Mouse (Mus musculus): ENCODE measurements at regions not wholly inside any gene's neighbourhood (a gene's known extent, or its start where the extent isn't known, plus 50 kb on each side); places are given as distances from the start of the nearest gene placed in this dataset.
A peak's percentile ranks its signal among the peaks of the same experiment; 100 is the strongest.

- no peak for DNase-seq (ENCODE audit: low spot score)
These were observed 85.9 kb downstream of the Osr1 start for GRCm38 (mm10) chr12:9655794-9656193.

- no peak for DNase-seq (ENCODE audit: low spot score)
These were observed 86.4 kb downstream of the Osr1 start for GRCm38 (mm10) chr12:9656324-9656723.

DNA sequence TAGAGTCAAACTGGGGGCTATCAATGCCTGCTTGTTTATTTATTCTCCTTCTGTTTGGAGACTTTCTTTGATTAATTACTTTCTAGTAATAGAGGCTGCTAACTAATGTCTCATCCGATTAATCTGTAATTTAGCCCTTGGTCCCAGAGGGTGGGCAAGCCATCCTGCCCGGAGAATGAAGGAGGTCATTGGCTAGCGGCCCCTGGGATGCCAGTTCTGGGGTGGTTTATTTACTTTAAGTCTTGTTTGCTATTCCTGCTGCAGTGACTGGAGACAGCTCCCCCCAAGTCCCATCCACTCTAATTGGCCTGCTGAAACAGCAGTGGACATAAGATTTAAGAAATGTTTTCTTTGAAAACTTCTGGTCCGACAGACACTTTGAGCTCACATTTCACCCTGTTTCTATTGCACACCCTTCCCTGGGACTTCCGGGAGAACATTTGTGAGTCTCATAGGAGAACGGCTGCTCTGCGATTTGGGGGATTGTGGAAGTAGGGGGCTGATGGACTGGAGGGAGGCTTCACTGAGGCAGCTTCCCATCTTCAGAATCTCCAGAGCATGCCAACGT lies 87.4 kb downstream of the Osr1 start:
- no peak for DNase-seq (ENCODE audit: low spot score)

GRCm38 (mm10) chr12:9657793-9658192 lies 87.9 kb downstream of the Osr1 start:
- DNase-seq (ENCODE audit: low spot score), result no peak

GRCm38 (mm10) chr12:9660299-9660698 lies 90.4 kb downstream of the Osr1 start:
- DNase-seq (ENCODE audit: low spot score), result no peak

- DNase-seq (ENCODE audit: low spot score), result no peak
These were observed 118.9 kb downstream of the Osr1 start for GRCm38 (mm10) chr12:9688776-9689175.

DNA sequence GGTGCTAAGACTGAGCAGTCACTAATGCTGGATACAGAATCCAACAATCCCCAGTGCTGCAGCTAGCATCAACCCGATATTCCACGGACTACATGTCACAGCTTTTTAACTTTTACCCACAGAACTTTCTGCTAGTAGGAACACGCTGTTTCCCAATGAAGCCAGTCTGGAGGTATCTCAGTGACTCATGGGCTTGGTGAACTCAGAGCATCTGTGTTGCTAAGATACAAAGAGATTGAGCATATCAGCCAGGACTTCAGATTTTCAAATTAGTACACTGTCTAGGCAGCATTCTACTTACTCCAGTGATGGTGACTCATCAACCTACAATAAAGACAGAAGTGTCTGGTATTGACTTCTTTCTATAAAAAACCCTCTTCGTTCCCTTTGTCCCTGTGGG lies 119.6 kb downstream of the Osr1 start:
- DNase-seq (ENCODE audit: low spot score), result peak; percentile 10

DNA sequence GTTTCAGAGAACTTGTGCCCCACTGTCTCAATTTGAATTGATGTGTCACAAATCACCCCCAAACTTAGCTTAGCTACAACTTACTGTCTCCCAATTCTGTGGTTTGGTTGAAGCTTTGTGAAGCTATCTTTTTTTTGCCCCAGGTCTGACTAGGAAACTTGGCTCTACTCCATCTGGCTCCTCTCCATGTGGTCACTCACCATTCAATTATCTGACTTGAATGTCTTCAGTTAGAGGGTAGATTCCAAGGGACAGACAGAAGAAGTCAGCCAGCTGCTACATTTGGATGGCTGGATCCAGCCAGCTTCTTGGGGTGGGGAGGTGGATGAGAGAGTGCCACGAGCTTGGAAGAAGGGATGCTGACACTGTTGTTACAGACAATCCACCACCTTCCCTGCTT lies 163.0 kb downstream of the Osr1 start:
- peak; percentile 10 for DNase-seq (ENCODE audit: low spot score)

GRCm38 (mm10) chr12:9744709-9745395 lies 174.9 kb downstream of the Osr1 start:
- no peak for DNase-seq (ENCODE audit: low spot score)

DNA sequence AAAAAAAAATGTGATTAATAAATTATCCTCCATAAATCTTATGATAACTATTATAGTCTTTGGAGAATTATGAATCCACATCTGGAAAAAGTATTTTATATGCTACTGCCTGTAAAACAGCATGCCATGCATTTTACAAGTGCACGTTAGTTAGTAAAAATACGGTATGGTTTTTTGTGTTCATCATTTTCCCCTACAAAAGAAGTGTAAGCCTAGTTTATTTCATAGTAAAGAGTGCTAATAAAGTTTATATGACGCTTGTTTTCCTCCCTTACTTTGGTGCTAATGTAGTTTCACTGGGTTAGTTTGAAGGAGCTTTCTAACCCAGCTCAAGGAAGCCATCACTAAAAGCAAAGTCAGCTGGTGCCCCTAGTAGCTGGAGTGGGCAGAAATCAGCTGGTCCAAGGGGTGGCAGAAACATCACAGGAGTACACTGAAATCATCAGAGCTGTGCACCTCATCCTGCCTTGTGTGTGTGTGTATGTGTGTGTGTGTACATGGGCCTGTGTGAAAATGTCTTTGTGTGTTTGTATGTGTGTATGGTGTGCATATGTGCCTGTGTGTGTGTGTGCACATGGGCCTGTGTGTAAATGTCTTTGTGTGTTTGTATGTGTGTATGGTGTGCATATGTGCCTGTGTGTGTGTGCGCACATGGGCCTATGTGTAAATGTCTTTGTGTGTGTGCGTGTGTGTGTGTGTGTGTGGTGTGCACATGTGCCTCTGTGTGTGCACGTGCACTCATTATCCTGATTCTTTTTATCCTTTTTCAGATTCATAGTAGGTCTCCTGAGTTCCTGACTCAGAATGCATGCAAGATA lies 181.6 kb downstream of the Osr1 start:
- no peak for DNase-seq (ENCODE audit: low spot score)

GRCm38 (mm10) chr12:9752079-9752450 lies 182.1 kb downstream of the Osr1 start:
- DNase-seq (ENCODE audit: low spot score), result no peak

- no peak for DNase-seq (ENCODE audit: low spot score)
These were observed 186.5 kb downstream of the Osr1 start for GRCm38 (mm10) chr12:9756411-9756810.

GRCm38 (mm10) chr12:9760818-9761217 lies 190.9 kb downstream of the Osr1 start:
- no peak for DNase-seq (ENCODE audit: low spot score)

GRCm38 (mm10) chr12:9762291-9762811 lies 192.4 kb downstream of the Osr1 start:
- DNase-seq (ENCODE audit: low spot score), result peak; percentile 4

- no peak for DNase-seq (ENCODE audit: low spot score)
These were observed 192.9 kb downstream of the Osr1 start for GRCm38 (mm10) chr12:9762842-9763241.

DNA sequence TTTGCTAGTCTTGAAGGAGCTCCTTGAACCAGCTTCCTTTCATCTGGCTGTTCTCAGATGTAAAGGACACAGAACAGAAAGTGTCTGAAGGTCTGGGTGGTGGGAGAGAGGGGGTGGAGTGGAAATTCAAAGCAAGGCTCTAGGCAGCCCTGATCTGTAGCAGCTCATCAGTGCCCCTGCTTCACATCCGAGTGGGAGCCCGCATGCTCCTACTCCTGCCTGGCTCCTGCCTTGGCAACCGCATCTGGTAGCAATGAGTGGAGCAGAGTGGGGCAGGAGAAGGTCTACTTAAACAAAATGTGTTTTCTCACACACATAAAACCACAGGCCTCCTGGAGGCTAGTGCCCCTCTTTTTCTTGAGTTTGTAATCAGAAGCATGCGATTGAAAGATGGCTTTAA lies 201.0 kb downstream of the Osr1 start:
- DNase-seq (ENCODE audit: low spot score), result no peak

DNA sequence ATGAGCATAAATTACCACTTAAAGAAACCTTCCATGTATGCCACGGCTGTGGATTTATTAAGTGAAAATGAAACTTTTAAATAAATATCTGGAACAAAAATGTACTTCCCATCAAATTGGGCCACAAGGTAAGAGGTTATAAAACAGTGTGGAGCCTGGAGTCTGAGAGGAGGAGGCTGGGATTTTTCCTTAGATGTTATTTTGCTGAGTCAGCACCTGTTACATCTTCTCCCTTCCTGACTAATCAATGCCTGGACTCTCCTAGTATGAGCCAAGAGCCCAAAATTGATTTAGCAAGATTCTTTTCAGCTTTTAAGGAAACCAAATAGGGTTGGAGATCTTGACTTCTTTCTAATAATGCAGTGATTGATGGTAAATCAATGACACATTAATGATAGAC lies 203.0 kb downstream of the Osr1 start:
- no peak for DNase-seq (ENCODE audit: low spot score)

GRCm38 (mm10) chr12:9802284-9802683 lies 232.4 kb downstream of the Osr1 start:
- DNase-seq (ENCODE audit: low spot score), result no peak

DNA sequence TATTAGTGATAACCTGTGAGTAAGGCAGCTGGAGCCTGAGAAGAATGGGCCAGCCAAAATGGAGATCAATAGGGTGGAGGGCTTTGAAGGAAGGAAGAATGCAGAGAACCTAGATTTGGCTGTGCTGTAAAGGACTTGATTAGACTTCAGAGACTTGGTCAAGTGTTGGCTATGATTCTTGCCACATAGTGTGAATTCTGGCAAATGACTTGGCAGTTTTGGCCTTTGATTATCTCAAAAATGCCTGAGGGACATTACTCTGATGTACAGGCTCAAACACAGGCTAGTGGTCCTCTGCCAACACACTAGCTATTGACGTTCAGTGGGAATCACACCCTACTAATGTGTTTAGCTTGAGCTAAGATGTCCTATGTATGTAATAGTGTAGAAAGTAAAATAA lies 237.5 kb downstream of the Osr1 start:
- no peak for DNase-seq (ENCODE audit: low spot score)

- no peak for DNase-seq (ENCODE audit: low spot score)
These were observed 263.4 kb downstream of the Osr1 start for GRCm38 (mm10) chr12:9833273-9833672.

DNA sequence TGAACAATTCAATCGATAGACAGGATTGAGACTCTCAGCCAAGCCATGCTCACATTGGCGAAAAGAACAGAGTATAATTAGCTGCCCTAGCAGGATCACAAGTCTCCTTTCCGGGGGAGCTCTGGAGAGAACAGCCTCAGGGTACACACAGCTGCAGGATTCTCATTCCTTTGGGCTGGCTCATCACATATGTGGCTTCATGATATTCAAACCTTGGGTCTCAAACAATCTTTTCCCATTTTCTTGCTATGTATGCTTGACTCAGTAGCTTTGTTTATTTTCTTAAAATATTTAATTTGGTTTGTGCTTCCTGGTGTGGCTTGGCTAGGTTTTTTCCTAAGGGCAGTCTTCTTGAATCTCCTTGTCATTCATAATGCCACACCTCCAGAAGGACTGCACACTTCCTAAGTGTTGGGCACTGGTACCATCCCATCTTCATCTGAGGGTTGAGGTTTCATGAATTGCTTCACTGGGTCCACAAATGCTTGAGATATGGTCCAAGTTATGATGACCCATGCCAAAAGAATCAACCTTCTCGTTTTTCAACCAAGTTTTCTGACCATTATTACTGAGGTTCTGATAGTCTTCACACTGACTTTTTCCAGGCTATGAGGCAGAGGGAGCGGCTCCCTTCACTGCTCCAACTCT lies 269.4 kb downstream of the Osr1 start:
- DNase-seq (ENCODE audit: low spot score), result no peak

- DNase-seq (ENCODE audit: low spot score), result no peak
These were observed 270.0 kb downstream of the Osr1 start for GRCm38 (mm10) chr12:9839949-9840348.

DNA sequence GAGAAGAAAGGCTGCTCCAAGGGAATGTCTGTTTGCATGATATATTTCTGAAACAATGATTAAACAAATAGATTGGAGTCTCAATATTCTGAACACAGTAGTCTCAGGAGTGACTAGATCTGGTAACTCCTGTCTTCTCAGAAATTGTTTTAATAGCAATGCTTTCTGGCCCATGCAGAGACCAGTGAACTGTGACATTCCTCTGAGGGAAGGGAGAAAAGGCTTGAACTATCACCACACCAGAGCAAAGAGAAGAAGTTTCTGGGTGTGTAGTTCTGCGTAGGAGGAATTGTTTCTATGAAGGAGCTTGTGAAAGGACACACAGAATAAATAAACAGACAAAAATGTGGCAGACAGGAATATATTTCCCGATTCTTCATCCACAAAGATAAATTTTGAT lies 277.1 kb downstream of the Osr1 start:
- no peak for DNase-seq (ENCODE audit: low spot score)

All from urinary bladder, postnatal 14 days (tissue).